Mouse (Mus musculus): Measurements from ENCODE around the gene Gstt2.
"Not testable (repeated sequence)": the region's sequence is repeated elsewhere in the genome, so short reads cannot be mapped to it uniquely, and the experiment has no call there.

Gene Gstt2

GRCm38 (mm10) chr10:75854791-75855190, 17.6 kb upstream of the Gstt2 start:
- no peak for DNase-seq

- no peak for DNase-seq
Observed at GRCm38 (mm10) chr10:75854096-75854495, 16.9 kb upstream of the Gstt2 start.

GRCm38 (mm10) chr10:75853452-75853851, 16.2 kb upstream of the Gstt2 start:
- peak; percentile 90 for DNase-seq

GRCm38 (mm10) chr10:75852539-75853125, 15.4 kb upstream of the Gstt2 start:
- no peak for DNase-seq

GRCm38 (mm10) chr10:75851681-75852080, 14.5 kb upstream of the Gstt2 start:
- no peak for DNase-seq

- DNase-seq, result no peak
Observed at GRCm38 (mm10) chr10:75851076-75851475, 13.9 kb upstream of the Gstt2 start.

GRCm38 (mm10) chr10:75848382-75848781, 11.2 kb upstream of the Gstt2 start:
- DNase-seq, result no peak

GRCm38 (mm10) chr10:75845306-75845930, 8.2 kb upstream of the Gstt2 start:
- DNase-seq, result no peak

GRCm38 (mm10) chr10:75844800-75845199, 7.6 kb upstream of the Gstt2 start:
- DNase-seq, result no peak

GRCm38 (mm10) chr10:75843898-75844297, 6.7 kb upstream of the Gstt2 start:
- DNase-seq, result not testable (repeated sequence)

GRCm38 (mm10) chr10:75839092-75839491, 1.9 kb upstream of the Gstt2 start:
- DNase-seq, result no peak

GRCm38 (mm10) chr10:75835761-75836531, 1.3 kb downstream of the Gstt2 start:
- no peak for DNase-seq

GRCm38 (mm10) chr10:75835307-75835706, 1.9 kb downstream of the Gstt2 start:
- peak; percentile 38 for DNase-seq

GRCm38 (mm10) chr10:75834721-75835120, 2.5 kb downstream of the Gstt2 start:
- no peak for DNase-seq

GRCm38 (mm10) chr10:75834250-75834649, 3.0 kb downstream of the Gstt2 start:
- DNase-seq, result peak; percentile 62

GRCm38 (mm10) chr10:75833456-75834080, 3.7 kb downstream of the Gstt2 start:
- DNase-seq, result no peak

- peak; percentile 53 for DNase-seq
Observed at GRCm38 (mm10) chr10:75832272-75832895, 4.8 kb downstream of the Gstt2 start.

GRCm38 (mm10) chr10:75830275-75830670, 7.0 kb downstream of the Gstt2 start:
- no peak for DNase-seq

- DNase-seq, result no peak
Observed at GRCm38 (mm10) chr10:75829529-75830274, 7.5 kb downstream of the Gstt2 start.

GRCm38 (mm10) chr10:75828500-75828931, 8.7 kb downstream of the Gstt2 start:
- peak; percentile 73 for DNase-seq

- peak; percentile 59 for DNase-seq
Observed at GRCm38 (mm10) chr10:75827668-75828360, 9.4 kb downstream of the Gstt2 start.

GRCm38 (mm10) chr10:75824530-75824929, 12.7 kb downstream of the Gstt2 start:
- no peak for DNase-seq
